Mouse (Mus musculus) stomach, postnatal 0 days (tissue): ENCODE results near the gene Cep89. TPM values are rescaled to one million over a fixed set of nuclear protein-coding genes. Genes with fewer than 3 reads are reported as not detected.
A peak's percentile ranks its signal among the peaks of the same experiment; 100 is the strongest.

Source experiments
- ATAC-seq: fragments of 200-750 bp; cut with Nextera tagmentation; 2 replicates; pipeline ENCODE4 v1.8.0; 2017; ENCODE audit not compliant: low FRiP score, low TSS enrichment
- DNase-seq: peaks from one replicate; pipeline ENCODE4 v3.0.0-alpha.2; 2016; ENCODE audit warnings: low spot score
- H3K27ac ChIP-seq: fragments of 300-500 bp; sonication (generic); replicated peaks from 2 replicates; pipeline ENCODE4 v1.5.1; 2014; ENCODE audit warnings: mild to moderate bottlenecking, control low read depth
- H3K27me3 ChIP-seq: fragments of 300-500 bp; sonication (generic); 2 replicates; pipeline ENCODE4 v1.6.1; 2014; ENCODE audit warnings: low read length; ENCODE audit not compliant: control insufficient read depth, insufficient read depth
- H3K36me3 ChIP-seq: fragments of 300-500 bp; sonication (generic); 2 replicates; pipeline ENCODE4 v1.6.1; 2014; ENCODE audit warnings: low read length, mixed read lengths; ENCODE audit not compliant: control insufficient read depth, insufficient read depth
- H3K4me1 ChIP-seq: fragments of 300-500 bp; sonication (generic); replicated peaks from 2 replicates; pipeline ENCODE4 v1.6.1; 2014; ENCODE audit warnings: antibody characterized with exemption; ENCODE audit not compliant: control insufficient read depth, insufficient read depth
- H3K4me2 ChIP-seq: fragments of 300-500 bp; sonication (generic); replicated peaks from 2 replicates; pipeline ENCODE4 v1.6.1; 2014; ENCODE audit warnings: low read depth, mild to moderate bottlenecking, control low read depth, moderate library complexity
- H3K4me3 ChIP-seq: fragments of 300-500 bp; sonication (generic); 2 replicates; pipeline ENCODE4 v1.5.1; 2014; ENCODE audit warnings: low read depth, low read length, control low read depth
- H3K9ac ChIP-seq: fragments of 300-500 bp; sonication (generic); 2 replicates; pipeline ENCODE4 v1.6.1; 2014; ENCODE audit warnings: mild to moderate bottlenecking, low read length, control low read depth, mixed read lengths
- H3K9me3 ChIP-seq: fragments of 300-500 bp; sonication (generic); 2 replicates; pipeline ENCODE4 v1.6.1; 2016; ENCODE audit warnings: low read length; ENCODE audit not compliant: control insufficient read depth
- CTCF ChIP-seq: IDR thresholded peaks from 2 replicates; pipeline ENCODE4 v1.5.1; 2016; ENCODE audit warnings: antibody characterized with exemption, low read depth, mild to moderate bottlenecking, moderate library complexity
- EP300 ChIP-seq: optimal IDR thresholded peaks from 2 replicates; pipeline ENCODE3; 2016; ENCODE audit warnings: antibody characterized with exemption
- WGBS: fragments of 180-500 bp; shearing (Covaris S2); extraction: QIAGEN DNeasy Blood & Tissue Kit; methylation state at CpG from one replicate; pipeline ENCODE4 v1.1.7; 2014; 5-methylcytosine and 5-hydroxymethylcytosine counted together
- polyA plus RNA-seq: library from polyadenylated mRNA; unstranded; fragments of >200 nt; fragmentation: Nextera tagmentation; extraction: Ambion mirVana; gene quantifications from 2 replicates; pipeline ENCODE4 v1.2.1, GENCODE M21; 2015

Gene Cep89
- polyA plus RNA-seq, 1 experiment from 2014 or later: 11.7 TPM

- DNase-seq: peak; percentile 61
- no peak overlapping the region for H3K4me2 ChIP-seq
- peaks cover 2% of the 10 kb centered on the region for H3K4me1 ChIP-seq
- H3K9me3 ChIP-seq: no peaks in the 10 kb centered on the region
- 44% methylated on average over 5 of the region's 5 CpGs for WGBS
- no peaks in the 10 kb centered on the region for H3K27me3 ChIP-seq
- TF ChIP-seq EP300 (no peak), CTCF (peak; percentile 69)
- ATAC-seq: no peak
- H3K4me3 ChIP-seq: no peak overlapping the region
- no peak overlapping the region for H3K27ac ChIP-seq
- H3K9ac ChIP-seq: no peak overlapping the region
- H3K36me3 ChIP-seq: no peaks in the 10 kb centered on the region
Observed at GRCm38 (mm10) chr7:35392935-35393334, 3.9 kb upstream of the Cep89 start.

GRCm38 (mm10) chr7:35395734-35396456, 940 bp upstream of the Cep89 start:
- Histone ChIP-seq H3K27me3 (no peaks in the 10 kb centered on the region), H3K4me1 (peaks cover 2% of the 10 kb centered on the region), H3K4me2 (peak overlapping the region; percentile 68), H3K27ac (no peak overlapping the region), H3K36me3 (peaks cover 3% of the 10 kb centered on the region; the same call in 1 of the 2 replicates), H3K9ac (peak overlapping the region; percentile 65), H3K9me3 (no peaks in the 10 kb centered on the region), H3K4me3 (peak overlapping the region; percentile 71)
- DNase-seq (peak; percentile 26), ATAC-seq (no peak)
- WGBS: 9% methylated on average over 17 of the region's 17 CpGs
- TF ChIP-seq CTCF (no peak), EP300 (no peak)

GRCm38 (mm10) chr7:35401169-35401568, 4.3 kb downstream of the Cep89 start:
- no peak for TF ChIP-seq CTCF
- TF ChIP-seq EP300: no peak
- H3K4me2 ChIP-seq: no peak overlapping the region
- no peak for DNase-seq

GRCm38 (mm10) chr7:35415226-35415625, 18.4 kb downstream of the Cep89 start:
- no peak overlapping the region for H3K9ac ChIP-seq
- no peak overlapping the region for H3K4me2 ChIP-seq
- WGBS: 74% methylated on average over 5 of the region's 5 CpGs
- TF ChIP-seq CTCF: no peak
- no peak for TF ChIP-seq EP300
- H3K36me3 ChIP-seq: peaks cover 7% of the 10 kb centered on the region
- H3K4me1 ChIP-seq: no peaks in the 10 kb centered on the region
- H3K27ac ChIP-seq: no peak overlapping the region
- DNase-seq: no peak
- no peaks in the 10 kb centered on the region for H3K27me3 ChIP-seq
- H3K4me3 ChIP-seq: no peak overlapping the region
- no peak for ATAC-seq
- no peaks in the 10 kb centered on the region for H3K9me3 ChIP-seq

More at GRCm38 (mm10) chr7:35401169-35401568, 4.3 kb downstream of the Cep89 start:
- Histone ChIP-seq H3K27ac (no peak overlapping the region), H3K4me3 (no peak overlapping the region), H3K4me1 (peaks cover 2% of the 10 kb centered on the region; the same call in 1 of the 2 replicates), H3K36me3 (peaks cover 9% of the 10 kb centered on the region), H3K9me3 (no peaks in the 10 kb centered on the region), H3K27me3 (no peaks in the 10 kb centered on the region), H3K9ac (no peak overlapping the region)
- ATAC-seq: no peak
- 85% methylated on average over 4 of the region's 4 CpGs for WGBS

GRCm38 (mm10) chr7:35415801-35416653, 19.2 kb downstream of the Cep89 start:
- WGBS: 54% methylated on average over 9 of the region's 9 CpGs
- H3K36me3 ChIP-seq: peaks cover 4% of the 10 kb centered on the region
- H3K9ac ChIP-seq: no peak overlapping the region
- no peaks in the 10 kb centered on the region for H3K27me3 ChIP-seq
- H3K27ac ChIP-seq: peak overlapping the region; percentile 70
- no peak overlapping the region for H3K4me2 ChIP-seq
- no peak for TF ChIP-seq CTCF
- no peak overlapping the region for H3K4me3 ChIP-seq
- peak; percentile 62 for DNase-seq
- H3K9me3 ChIP-seq: no peaks in the 10 kb centered on the region
- ATAC-seq: peak; percentile 88
- no peaks in the 10 kb centered on the region for H3K4me1 ChIP-seq

- Histone ChIP-seq H3K4me1 (no peaks in the 10 kb centered on the region), H3K27ac (no peak overlapping the region), H3K4me3 (no peak overlapping the region), H3K9me3 (no peaks in the 10 kb centered on the region), H3K27me3 (no peaks in the 10 kb centered on the region), H3K36me3 (peaks cover 4% of the 10 kb centered on the region), H3K9ac (no peak overlapping the region), H3K4me2 (no peak overlapping the region)
- ATAC-seq (peak; percentile 69), DNase-seq (peak; percentile 44)
- WGBS: 52% methylated on average over 5 of the region's 5 CpGs
- no peak for TF ChIP-seq EP300
- no peak for TF ChIP-seq CTCF
Observed at GRCm38 (mm10) chr7:35416654-35416948, 19.8 kb downstream of the Cep89 start.
